Mouse (Mus musculus) MEL (cell line): ENCODE data around the gene Dupd1. TPM values are rescaled to one million over a fixed set of nuclear protein-coding genes. Genes with fewer than 3 reads are reported as not detected.
A peak's percentile ranks its signal among the peaks of the same experiment; 100 is the strongest.

Experiments used
- DNase-seq: peaks from one replicate; pipeline ENCODE4 v3.0.0; 2011; ENCODE audit warnings: low read depth, low spot score
- H3K27ac ChIP-seq: 2 replicates; pipeline ENCODE4 v1.5.1; 2012; ENCODE audit warnings: low read depth, mild to moderate bottlenecking, control low read depth, low read length, moderate library complexity; ENCODE audit not compliant: control insufficient read depth
- H3K27me3 ChIP-seq, 2 experiments: fragments of 150-350 bp in 1 of 2; sonication (generic) in 1 of 2; 2 replicates each; pipeline ENCODE4 v1.6.1; 2012; ENCODE audit warnings: low read length in 2 of 2, mild to moderate bottlenecking in 2 of 2, improper control_type of control experiment in 1 of 2, moderate library complexity in 1 of 2; ENCODE audit not compliant: insufficient read depth in 2 of 2, control insufficient read depth in 1 of 2
- H3K36me3 ChIP-seq, 2 experiments: 2 replicates each; pipeline ENCODE4 v1.6.1; 2012 to 2014; ENCODE audit warnings: low read length in 2 of 2, improper control_type of control experiment in 1 of 2, inconsistent platforms in 1 of 2, mild to moderate bottlenecking in 1 of 2; ENCODE audit not compliant: insufficient read depth in 2 of 2, control insufficient read depth in 1 of 2
- H3K4me1 ChIP-seq, 2 experiments: fragments of 150-350 bp in 1 of 2; sonication (generic) in 1 of 2; 2 replicates each; pipeline ENCODE4 v1.6.1; 2012; ENCODE audit warnings: low read length in 2 of 2, improper control_type of control experiment in 1 of 2, mild to moderate bottlenecking in 1 of 2; ENCODE audit not compliant: insufficient read depth in 2 of 2, control insufficient read depth in 1 of 2
- H3K4me3 ChIP-seq, 2 experiments: fragments of 150-350 bp in 1 of 2; sonication (generic) in 1 of 2; 2 replicates each; pipeline ENCODE4 v1.5.1; 2012; ENCODE audit warnings: low read depth in 2 of 2, low read length in 2 of 2, mild to moderate bottlenecking in 2 of 2, moderate library complexity in 2 of 2, control low read depth in 1 of 2, improper control_type of control experiment in 1 of 2; ENCODE audit not compliant: control insufficient read depth in 1 of 2, insufficient read depth in 1 of 2
- H3K79me2 ChIP-seq: 2 replicates; pipeline ENCODE4 v1.6.1; 2012; ENCODE audit warnings: mild to moderate bottlenecking, low read length, moderate library complexity; ENCODE audit not compliant: control insufficient read depth, poor library complexity, insufficient read depth
- H3K9ac ChIP-seq: 2 replicates; pipeline ENCODE4 v1.6.1; 2012; ENCODE audit warnings: low read depth, mild to moderate bottlenecking, control low read depth, low read length, moderate library complexity; ENCODE audit not compliant: control insufficient read depth, poor library complexity, severe bottlenecking
- H3K9me3 ChIP-seq: fragments of 150-350 bp; sonication (generic); replicated peaks from 2 replicates; pipeline ENCODE4 v1.6.1; 2012; ENCODE audit warnings: mild to moderate bottlenecking, low read length, improper control_type of control experiment, moderate library complexity; ENCODE audit not compliant: insufficient read depth
- CHD1 ChIP-seq: IDR thresholded peaks from 2 replicates; pipeline ENCODE4 v1.6.1; 2012; ENCODE audit warnings: low read depth, mild to moderate bottlenecking, inconsistent platforms, low read length, improper control_type of control experiment
- E2F4 ChIP-seq: IDR thresholded peaks from 2 replicates; pipeline ENCODE4 v1.6.1; 2011; ENCODE audit warnings: low read depth, low read length, improper control_type of control experiment, borderline replicate concordance
- ELF1 ChIP-seq: IDR thresholded peaks from 2 replicates; pipeline ENCODE4 v1.6.1; 2014; ENCODE audit warnings: low read depth, mild to moderate bottlenecking, inconsistent platforms, low read length, improper control_type of control experiment, moderate library complexity
- EP300 ChIP-seq, 2 experiments: IDR thresholded peaks; 2 replicates each; pipeline ENCODE4 v1.6.1; 2011; ENCODE audit warnings: improper control_type of control experiment in 2 of 2, low read length in 2 of 2, low read depth in 1 of 2, mild to moderate bottlenecking in 1 of 2
- ETS1 ChIP-seq: IDR thresholded peaks from 2 replicates; pipeline ENCODE4 v1.6.1; 2012; ENCODE audit warnings: low read depth, mild to moderate bottlenecking, inconsistent platforms, low read length, improper control_type of control experiment, moderate library complexity
- GATA1 ChIP-seq: IDR thresholded peaks from 2 replicates; pipeline ENCODE4 v1.6.1; 2011; ENCODE audit warnings: low read depth, low read length, improper control_type of control experiment
- KAT2A ChIP-seq: conservative IDR thresholded peaks from 2 replicates; pipeline ENCODE4 v1.6.1; 2012; ENCODE audit warnings: low read depth, low read length, improper control_type of control experiment, inconsistent platforms
- MAX ChIP-seq: IDR thresholded peaks from 2 replicates; pipeline ENCODE4 v1.6.1; 2011; ENCODE audit warnings: low read length, improper control_type of control experiment
- MEF2A ChIP-seq: IDR thresholded peaks from 2 replicates; pipeline ENCODE4 v1.6.1; 2014; ENCODE audit warnings: low read depth, mild to moderate bottlenecking, inconsistent platforms, low read length, improper control_type of control experiment; ENCODE audit not compliant: poor library complexity, insufficient replicate concordance, severe bottlenecking; ENCODE audit errors: extremely low read depth
- MXI1 ChIP-seq: IDR thresholded peaks from 2 replicates; pipeline ENCODE4 v1.6.1; 2011; ENCODE audit warnings: mild to moderate bottlenecking, low read depth, low read length, improper control_type of control experiment
- MYB ChIP-seq: IDR thresholded peaks from 2 replicates; pipeline ENCODE4 v1.6.1; 2011; ENCODE audit warnings: mild to moderate bottlenecking, low read depth, low read length, improper control_type of control experiment
- MYC ChIP-seq: IDR thresholded peaks from 2 replicates; pipeline ENCODE4 v1.6.1; 2011; ENCODE audit warnings: low read depth, mild to moderate bottlenecking, low read length, improper control_type of control experiment, moderate library complexity
- NELFE ChIP-seq: IDR thresholded peaks from 2 replicates; pipeline ENCODE4 v1.6.1; 2011; ENCODE audit warnings: low read depth, low read length, improper control_type of control experiment
- NRF1 ChIP-seq: IDR thresholded peaks from 2 replicates; pipeline ENCODE4 v1.6.1; 2014; ENCODE audit warnings: low read depth, mild to moderate bottlenecking, inconsistent platforms, low read length, improper control_type of control experiment, moderate library complexity; ENCODE audit not compliant: poor library complexity, insufficient read depth, severe bottlenecking
- POLR2A ChIP-seq, 2 experiments: IDR thresholded peaks; 2 replicates each; pipeline ENCODE4 v1.6.1; 2011 to 2012; ENCODE audit warnings: low read length in 2 of 2, mild to moderate bottlenecking in 2 of 2, control low read depth in 1 of 2, improper control_type of control experiment in 1 of 2, low read depth in 1 of 2, moderate library complexity in 1 of 2; ENCODE audit not compliant: control insufficient read depth in 1 of 2, insufficient read depth in 1 of 2, poor library complexity in 1 of 2
- POLR2AphosphoS5 ChIP-seq: IDR thresholded peaks from 2 replicates; pipeline ENCODE4 v1.6.1; 2012; ENCODE audit warnings: low read depth, borderline replicate concordance, mild to moderate bottlenecking, inconsistent platforms, low read length, moderate library complexity, mixed read lengths
- RAD21 ChIP-seq: IDR thresholded peaks from 2 replicates; pipeline ENCODE4 v1.6.1; 2011; ENCODE audit warnings: mild to moderate bottlenecking, low read depth, low read length, improper control_type of control experiment
- TAL1 ChIP-seq: IDR thresholded peaks from 2 replicates; pipeline ENCODE4 v1.6.1; 2012; ENCODE audit warnings: mild to moderate bottlenecking, inconsistent platforms, low read length, moderate library complexity, mixed read lengths
- TBP ChIP-seq: IDR thresholded peaks from 2 replicates; pipeline ENCODE4 v1.8.0; 2011; ENCODE audit warnings: low read depth, low read length, improper control_type of control experiment
- ZKSCAN1 ChIP-seq: IDR thresholded peaks from 2 replicates; pipeline ENCODE4 v1.6.1; 2012; ENCODE audit warnings: low read depth, mild to moderate bottlenecking, inconsistent platforms, low read length, improper control_type of control experiment, moderate library complexity
- ZMIZ1 ChIP-seq: IDR thresholded peaks from 2 replicates; pipeline ENCODE4 v1.6.1; 2012; ENCODE audit warnings: low read depth, mild to moderate bottlenecking, inconsistent platforms, low read length, improper control_type of control experiment, moderate library complexity
- polyA plus RNA-seq, 2 experiments: library from polyadenylated mRNA; stranded (reverse) in 1 of 2; unstranded in 1 of 2; fragments of >175 nt in 1 of 2; fragments of >200 nt in 1 of 2; gene quantifications; 2 replicates each; pipeline versions ENCODE4 v1.2.1 to v1.2.4; 2012; ENCODE audit warnings: low replicate concordance in 2 of 2, low read depth in 1 of 2; ENCODE audit not compliant: insufficient read length in 2 of 2, insufficient read depth in 1 of 2, missing spikeins in 1 of 2
- total RNA-seq: library from RNA; depleted of rRNA; stranded (reverse); fragments of 300-350 nt; gene quantifications from 2 replicates; pipeline ENCODE4 v1.2.3, GENCODE M21; 2012; rRNA removed

The Dupd1 gene
- total RNA-seq (not detected in 2 replicates), polyA plus RNA-seq (not detected)

GRCm38 (mm10) chr14:21714486-21714885 lies at the start of gene Dupd1:
TSS of gene Dupd1 (minus strand) at chr14:21714576.
- DNase-seq = no peak
- H3K4me3 ChIP-seq = no peak within 1 kb of the TSS
- no peak within 1 kb of the TSS for H3K9ac ChIP-seq
- H3K4me1 ChIP-seq = no peaks in the 10 kb centered on the region
- no peaks in the 10 kb centered on the region for H3K36me3 ChIP-seq
- no peaks in the 10 kb centered on the region for H3K79me2 ChIP-seq
- peaks cover 9 to 14% of the 10 kb centered on the region in 2 experiments for H3K27me3 ChIP-seq
- no peak within 1 kb of the TSS for H3K27ac ChIP-seq
- H3K9me3 ChIP-seq = no peaks in the 10 kb centered on the region
- TF ChIP-seq POLR2AphosphoS5 (no peak), MXI1 (no peak), E2F4 (no peak), ELF1 (no peak), TAL1 (no peak), CHD1 (no peak), ZMIZ1 (no peak), MYB (no peak), NELFE (no peak), RAD21 (no peak), MAX (no peak), KAT2A (no peak), GATA1 (no peak), ZKSCAN1 (no peak), ETS1 (no peak)

GRCm38 (mm10) chr14:21763736-21764135 lies 49.4 kb upstream of the Dupd1 start:
- Histone ChIP-seq H3K4me3 (no peak overlapping the region), H3K4me1 (peaks cover 17 to 24% of the 10 kb centered on the region in 2 experiments)

More at GRCm38 (mm10) chr14:21763736-21764135, 49.4 kb upstream of the Dupd1 start:
- no peaks in the 10 kb centered on the region for H3K9me3 ChIP-seq
- H3K36me3 ChIP-seq = peaks cover 0 to 25% of the 10 kb centered on the region in 2 experiments; a peak in 2 of 4 replicates
- TF ChIP-seq ETS1 (no peak), E2F4 (no peak), NRF1 (no peak), MEF2A (no peak), POLR2A (IDR thresholded peaks at IDR 0.05; ENCODE audit: control insufficient read depth in 1 of 2, insufficient read depth in 1 of 2, low read depth in 1 of 2, low read length in 2 of 2, poor library complexity in 1 of 2) (no peak), EP300 (IDR thresholded peaks at IDR 0.05; ENCODE audit: low read depth in 1 of 2, low read length in 2 of 2) (0 out of 4 replicates have a peak, but pooled peaks of 1 of the 2 experiments have one; percentile 14), TBP (peak; percentile 91), MYC (no peak)
- peak; percentile 45 for DNase-seq
- H3K9ac ChIP-seq = no peak overlapping the region
- no peak overlapping the region for H3K27ac ChIP-seq
- no peaks in the 10 kb centered on the region for H3K27me3 ChIP-seq
- H3K79me2 ChIP-seq = peaks cover 18% of the 10 kb centered on the region
